Mouse (Mus musculus): ENCODE data around the gene Ctnna3.

DNA sequence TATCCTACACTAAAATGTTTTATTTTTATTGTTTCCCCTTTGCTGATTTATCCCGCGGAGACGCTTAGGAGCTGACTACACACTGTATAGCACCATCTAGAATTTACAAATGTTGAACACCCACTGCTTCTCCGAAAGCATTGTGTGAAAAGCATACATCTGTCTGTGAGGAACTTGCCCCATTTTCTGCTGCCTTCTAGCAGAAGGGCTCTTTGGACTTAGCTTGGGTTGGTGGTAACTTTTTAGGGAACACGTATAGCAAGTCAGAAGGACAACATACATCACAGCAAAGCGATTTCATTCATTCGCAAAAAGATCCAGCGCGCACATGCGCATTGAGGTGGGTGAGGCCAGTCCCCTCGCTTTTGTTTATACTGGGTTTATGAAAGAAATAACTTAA, 685.3 kb downstream of the Ctnna3 start:
- no peak for TF ChIP-seq CTCF (IDR thresholded peaks at IDR 0.05; ENCODE audit: low read depth, low read length)
- no peak for TF ChIP-seq POLR2A (IDR thresholded peaks at IDR 0.05; ENCODE audit: extremely low read depth, insufficient read depth, low read length)
